Mouse (Mus musculus) embryonic facial prominence, embryonic 13.5 days (tissue): ENCODE measurements around the gene Cdca7. TPM values are rescaled to one million over a fixed set of nuclear protein-coding genes. Genes with fewer than 3 reads are reported as not detected.
A peak's percentile ranks its signal among the peaks of the same experiment; 100 is the strongest.

Experiments used
- ATAC-seq: fragments of 200-750 bp; cut with Nextera tagmentation; 2 replicates; pipeline ENCODE4 v1.8.0; 2017; ENCODE audit warnings: low read depth; ENCODE audit not compliant: insufficient number of reproducible peaks, insufficient read depth, low FRiP score, low TSS enrichment
- H3K27ac ChIP-seq: fragments of 300-500 bp; sonication (generic); 2 replicates; pipeline ENCODE4 v1.5.1; 2015; ENCODE audit warnings: moderate library complexity, mild to moderate bottlenecking, inconsistent platforms
- H3K27me3 ChIP-seq: fragments of 300-500 bp; sonication (generic); 2 replicates; pipeline ENCODE4 v1.6.1; 2015; ENCODE audit warnings: mild to moderate bottlenecking, inconsistent platforms
- H3K36me3 ChIP-seq: fragments of 300-500 bp; sonication (generic); 2 replicates; pipeline ENCODE4 v1.6.1; 2015; ENCODE audit warnings: mild to moderate bottlenecking, inconsistent platforms
- H3K4me1 ChIP-seq: fragments of 300-500 bp; sonication (generic); 2 replicates; pipeline ENCODE4 v1.6.1; 2015; ENCODE audit warnings: inconsistent platforms
- H3K4me2 ChIP-seq: fragments of 300-500 bp; sonication (generic); 2 replicates; pipeline ENCODE4 v1.6.1; 2015; ENCODE audit warnings: moderate library complexity, mild to moderate bottlenecking, inconsistent platforms
- H3K4me3 ChIP-seq: fragments of 300-500 bp; sonication (generic); 2 replicates; pipeline ENCODE4 v1.5.1; 2015; ENCODE audit warnings: mild to moderate bottlenecking, inconsistent platforms
- H3K9ac ChIP-seq: fragments of 300-500 bp; sonication (generic); 2 replicates; pipeline ENCODE4 v1.6.1; 2015; ENCODE audit warnings: mild to moderate bottlenecking, inconsistent platforms
- H3K9me3 ChIP-seq: fragments of 300-500 bp; sonication (generic); 2 replicates; pipeline ENCODE4 v1.6.1; 2016; ENCODE audit warnings: inconsistent platforms
- WGBS: fragments of 180-500 bp; shearing (Covaris S2); methylation state at CpG from one replicate; pipeline ENCODE4 v1.1.7; 2015; ENCODE audit warnings: mixed read lengths; 5-methylcytosine and 5-hydroxymethylcytosine counted together
- polyA plus RNA-seq: library from polyadenylated mRNA; unstranded; fragments of >200 nt; fragmentation: Nextera tagmentation; extraction: Ambion mirVana; gene quantifications from 2 replicates; pipeline ENCODE4 v1.2.1, GENCODE M21; 2015

Cdca7 gene
- polyA plus RNA-seq, 1 experiment from 2014 or later, result 159 TPM

DNA sequence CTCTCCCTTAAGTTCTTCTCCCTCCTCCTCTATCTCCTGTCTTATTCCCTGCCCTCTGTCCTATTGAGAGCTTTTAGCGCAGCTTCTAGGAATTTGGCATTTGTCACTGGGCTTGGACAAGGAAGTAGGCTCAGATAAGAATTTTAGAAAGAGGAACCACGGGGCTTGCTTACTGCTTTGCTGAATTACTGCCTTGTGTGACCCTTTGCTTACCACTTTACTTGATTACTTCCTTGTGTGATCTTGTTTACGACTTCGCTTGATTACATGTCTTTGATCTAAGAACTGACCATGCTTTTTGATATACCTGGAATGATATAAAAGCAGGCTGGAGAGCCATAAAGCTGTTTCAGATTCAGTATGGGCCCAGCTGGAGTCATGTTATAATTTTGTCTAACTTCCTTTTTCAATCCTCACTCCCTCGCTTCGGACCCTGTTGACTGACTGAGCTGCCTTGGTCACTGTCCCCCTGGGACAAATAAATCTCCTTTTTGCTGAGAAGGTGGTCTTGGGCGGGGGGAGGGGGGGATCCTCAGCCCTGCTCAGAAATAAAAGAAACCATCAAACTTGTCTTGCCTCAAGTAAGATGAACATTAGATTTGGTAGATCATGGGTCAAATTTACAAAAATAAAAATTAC, 11.5 kb upstream of the Cdca7 start:
- H3K27me3 ChIP-seq, result no peaks in the 10 kb centered on the region
- no peak overlapping the region for H3K9ac ChIP-seq
- H3K4me2 ChIP-seq, result no peak overlapping the region
- H3K9me3 ChIP-seq, result 0 out of 2 replicates have a peak, but pooled peaks cover 4% of the 10 kb centered on the region
- H3K4me3 ChIP-seq, result no peak overlapping the region
- H3K4me1 ChIP-seq, result no peaks in the 10 kb centered on the region
- no peak overlapping the region for H3K27ac ChIP-seq
- H3K36me3 ChIP-seq, result no peaks in the 10 kb centered on the region
- no peak for ATAC-seq
- WGBS, result 44% methylated on average over 7 of the region's 7 CpGs

DNA sequence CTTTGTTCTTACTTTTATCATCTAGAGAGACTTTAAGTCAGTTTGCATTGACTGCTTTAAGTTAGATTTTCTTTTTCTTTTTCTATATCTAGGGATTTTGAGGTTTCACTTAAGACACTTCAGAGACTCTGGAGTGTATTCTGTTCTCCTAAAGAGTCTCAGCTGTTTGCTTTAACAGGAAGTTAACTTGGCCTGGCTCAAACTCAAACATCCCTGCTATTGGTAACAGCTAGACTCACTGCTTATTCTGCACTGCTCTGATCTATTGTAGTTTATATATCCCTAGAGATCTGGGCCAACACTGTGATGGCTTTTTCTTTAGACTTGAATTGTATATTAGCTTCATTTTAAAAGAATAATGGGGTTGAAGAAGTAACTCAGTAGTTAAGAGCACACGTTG, 8.4 kb upstream of the Cdca7 start:
- H3K27me3 ChIP-seq, result no peaks in the 10 kb centered on the region
- H3K4me2 ChIP-seq, result no peak overlapping the region
- no peak overlapping the region for H3K27ac ChIP-seq
- no peaks in the 10 kb centered on the region for H3K36me3 ChIP-seq
- WGBS, result 81% methylated on average over 1 of the region's 1 CpGs
- no peak overlapping the region for H3K4me3 ChIP-seq
- no peak for ATAC-seq
- H3K4me1 ChIP-seq, result peaks cover 8% of the 10 kb centered on the region; the same call in 1 of the 2 replicates
- 0 out of 2 replicates have a peak, but pooled peaks cover 4% of the 10 kb centered on the region for H3K9me3 ChIP-seq
- no peak overlapping the region for H3K9ac ChIP-seq

DNA sequence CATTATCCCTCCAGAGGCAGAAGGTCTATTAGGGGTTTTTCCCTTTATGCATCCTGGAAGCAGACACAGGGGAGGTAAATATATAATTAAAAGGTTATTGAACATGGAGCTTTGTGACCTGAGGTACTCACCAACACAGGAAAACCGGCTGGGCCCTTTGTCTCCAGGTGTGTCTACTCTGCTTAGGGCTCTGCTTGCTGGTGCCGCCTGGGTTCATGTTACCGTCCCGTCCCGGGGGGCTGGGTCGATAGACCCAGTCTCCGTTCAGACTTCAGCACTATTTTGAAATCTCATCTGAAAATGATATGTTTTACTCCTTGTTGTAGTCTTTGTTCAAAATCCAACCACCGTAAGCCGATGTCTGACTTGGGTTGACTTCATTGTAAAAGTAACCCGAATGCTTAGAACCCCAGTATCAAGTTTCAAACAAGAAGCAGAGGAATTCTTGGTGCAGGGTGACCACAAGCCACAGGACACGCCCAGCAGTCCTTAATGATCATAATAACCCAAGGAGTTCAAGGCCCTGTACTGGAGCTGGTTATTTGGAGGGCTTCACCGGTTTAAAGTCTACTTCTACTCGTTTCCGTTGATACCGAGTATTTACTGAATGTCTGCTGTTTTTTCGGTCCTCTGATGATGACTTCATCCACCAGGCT, 4.4 kb upstream of the Cdca7 start:
- 0 out of 2 replicates have a peak, but pooled peaks cover 5% of the 10 kb centered on the region for H3K27me3 ChIP-seq
- peak overlapping the region; percentile 39; the same call in 1 of the 2 replicates for H3K27ac ChIP-seq
- 0 out of 2 replicates have a peak, but pooled peaks cover 4% of the 10 kb centered on the region for H3K9me3 ChIP-seq
- H3K36me3 ChIP-seq, result no peaks in the 10 kb centered on the region
- 23% methylated on average over 16 of the region's 16 CpGs for WGBS
- peak overlapping the region; percentile 14; the same call in 1 of the 2 replicates for H3K4me2 ChIP-seq
- no peak overlapping the region for H3K4me3 ChIP-seq
- ATAC-seq, result no peak
- no peak overlapping the region for H3K9ac ChIP-seq
- H3K4me1 ChIP-seq, result peaks cover 14% of the 10 kb centered on the region; the same call in 1 of the 2 replicates

DNA sequence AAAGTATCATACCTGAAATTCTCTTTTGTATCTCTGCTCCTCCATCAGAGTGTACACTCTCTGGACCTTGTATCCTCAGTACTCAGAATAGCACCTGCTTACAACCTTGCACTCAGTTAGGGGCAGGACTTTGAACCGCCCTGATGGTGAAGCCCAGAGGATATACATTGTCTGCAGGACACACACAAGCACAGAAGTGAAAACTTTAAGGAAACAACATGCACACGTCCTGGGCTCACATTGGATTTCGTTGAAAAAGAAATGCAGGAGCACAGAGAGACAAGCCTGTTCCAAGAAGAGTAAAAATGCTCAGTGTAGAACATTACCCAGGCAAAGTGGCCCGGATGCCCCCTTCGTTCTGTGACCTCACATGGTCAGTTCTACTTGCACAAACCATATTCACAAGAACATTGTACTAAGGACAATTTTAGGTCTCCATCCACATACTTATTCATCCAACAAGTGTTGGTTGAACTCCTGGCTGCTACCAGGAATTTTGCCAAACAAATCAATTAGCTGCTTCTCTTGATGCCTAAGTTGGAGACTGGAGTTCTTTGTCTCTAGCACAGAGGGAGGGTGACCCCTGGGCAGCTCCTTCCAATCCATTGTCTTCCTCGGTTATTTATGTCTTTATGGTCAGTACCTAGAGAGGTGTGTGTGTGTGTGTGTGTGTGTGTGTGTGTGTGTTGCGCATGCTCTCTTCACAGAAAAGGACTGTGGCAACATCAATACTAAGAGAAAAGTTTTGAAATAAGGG, 1.2 kb upstream of the Cdca7 start:
- Histone ChIP-seq H3K36me3 (peaks cover 3% of the 10 kb centered on the region; the same call in 1 of the 2 replicates), H3K4me2 (peak overlapping the region; percentile 76), H3K27ac (no peak overlapping the region), H3K9me3 (no peaks in the 10 kb centered on the region), H3K4me3 (no peak overlapping the region), H3K4me1 (peaks cover 36% of the 10 kb centered on the region), H3K9ac (no peak overlapping the region), H3K27me3 (0 out of 2 replicates have a peak, but pooled peaks cover 5% of the 10 kb centered on the region)
- 37% methylated on average over 7 of the region's 7 CpGs for WGBS
- ATAC-seq, result no peak

DNA sequence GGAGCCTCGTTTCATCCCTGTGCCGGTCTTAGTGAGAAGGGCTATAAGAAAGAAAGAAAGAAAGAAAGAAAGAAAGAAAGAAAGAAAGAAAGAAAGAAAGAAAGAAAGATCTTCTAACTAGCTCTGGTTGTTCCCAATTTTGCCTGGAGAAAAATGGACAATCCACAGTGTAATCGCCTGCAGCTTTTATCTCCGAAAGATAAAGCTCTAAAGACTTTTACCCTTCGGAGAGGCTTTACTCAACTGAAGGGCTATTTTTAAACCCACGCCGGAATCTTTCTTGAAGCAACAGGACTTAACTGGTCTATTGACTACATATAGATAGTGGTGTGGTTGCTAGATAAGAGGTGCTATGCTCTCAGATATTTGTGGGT, 549 bp upstream of the Cdca7 start:
- Histone ChIP-seq H3K36me3 (peaks cover 10% of the 10 kb centered on the region), H3K9me3 (no peaks in the 10 kb centered on the region), H3K4me1 (peaks cover 40% of the 10 kb centered on the region), H3K27ac (peak overlapping the region; percentile 93), H3K27me3 (0 out of 2 replicates have a peak, but pooled peaks cover 5% of the 10 kb centered on the region), H3K4me2 (peak overlapping the region; percentile 76), H3K4me3 (peak overlapping the region; percentile 85), H3K9ac (peak overlapping the region; percentile 84)
- 1% methylated on average over 7 of the region's 7 CpGs for WGBS
- ATAC-seq, result no peak

DNA sequence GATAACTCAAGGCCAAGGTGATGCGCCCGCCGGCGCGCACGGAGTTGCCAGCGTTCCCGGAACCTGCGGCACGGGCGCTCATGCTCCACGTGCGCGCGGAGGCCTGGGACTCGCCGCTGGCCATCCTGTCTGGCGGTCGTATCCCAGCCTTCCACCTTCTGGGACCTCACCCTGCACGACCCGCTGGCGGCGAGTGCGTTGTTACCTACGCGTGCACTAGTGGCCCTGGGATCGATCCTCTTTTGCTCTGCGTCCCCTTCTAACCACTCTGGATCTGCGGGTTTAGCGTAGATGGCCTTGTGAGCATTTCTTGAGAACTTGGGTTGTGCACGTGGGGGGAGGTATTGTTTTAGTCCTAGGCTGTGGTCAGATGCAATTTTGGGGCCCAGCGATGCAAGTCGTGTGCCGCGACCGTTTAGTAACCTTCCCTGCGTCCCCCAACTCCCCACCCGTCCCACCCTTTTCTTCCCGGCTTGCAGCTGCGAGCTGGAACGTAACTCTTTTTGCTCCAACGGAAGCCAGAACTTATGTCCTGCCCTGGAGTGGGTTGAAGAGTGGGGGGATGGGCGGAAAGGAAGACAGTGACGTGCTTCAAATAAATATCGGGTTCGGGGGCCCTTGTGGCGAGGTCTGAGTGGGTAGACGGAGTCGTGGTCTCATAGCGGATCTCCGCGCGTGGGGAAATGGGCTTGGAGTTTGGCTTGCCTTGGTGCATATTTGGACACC, 690 bp downstream of the Cdca7 start:
- H3K9me3 ChIP-seq, result no peaks in the 10 kb centered on the region
- H3K4me2 ChIP-seq, result peak overlapping the region; percentile 76
- peak overlapping the region; percentile 84 for H3K9ac ChIP-seq
- ATAC-seq, result peak; percentile 65
- peaks cover 35% of the 10 kb centered on the region for H3K4me1 ChIP-seq
- H3K36me3 ChIP-seq, result peaks cover 19% of the 10 kb centered on the region
- peak overlapping the region; percentile 93 for H3K27ac ChIP-seq
- under 1% methylated on average over 53 of the region's 53 CpGs for WGBS
- H3K27me3 ChIP-seq, result 0 out of 2 replicates have a peak, but pooled peaks cover 5% of the 10 kb centered on the region
- peak overlapping the region; percentile 85 for H3K4me3 ChIP-seq

DNA sequence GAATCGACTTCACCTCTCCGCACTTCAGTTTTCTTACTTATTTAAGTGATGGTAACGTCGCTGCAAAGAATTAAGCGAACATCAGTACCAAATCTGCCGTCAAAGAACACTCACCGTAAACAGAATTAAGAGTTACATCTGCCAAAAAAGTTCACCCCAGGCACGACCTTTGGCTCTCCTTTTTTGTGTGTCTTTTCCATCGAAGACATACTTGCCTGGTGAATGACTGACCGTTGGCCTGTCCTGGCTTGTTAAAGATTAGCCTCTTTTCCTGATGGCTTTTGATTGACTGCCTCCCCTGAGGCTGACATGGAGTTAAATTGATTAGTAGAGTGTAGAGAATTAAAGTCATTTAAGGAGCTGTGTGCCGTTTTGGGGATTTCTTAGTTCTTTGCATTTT, 1.3 kb downstream of the Cdca7 start:
- 2% methylated on average over 11 of the region's 11 CpGs for WGBS
- Histone ChIP-seq H3K27ac (peak overlapping the region; percentile 93; the same call in 1 of the 2 replicates), H3K9ac (peak overlapping the region; percentile 84), H3K9me3 (no peaks in the 10 kb centered on the region), H3K4me2 (peak overlapping the region; percentile 76), H3K27me3 (0 out of 2 replicates have a peak, but pooled peaks cover 5% of the 10 kb centered on the region), H3K4me3 (peak overlapping the region; percentile 85), H3K4me1 (peaks cover 32% of the 10 kb centered on the region), H3K36me3 (peaks cover 25% of the 10 kb centered on the region)
- ATAC-seq, result no peak

DNA sequence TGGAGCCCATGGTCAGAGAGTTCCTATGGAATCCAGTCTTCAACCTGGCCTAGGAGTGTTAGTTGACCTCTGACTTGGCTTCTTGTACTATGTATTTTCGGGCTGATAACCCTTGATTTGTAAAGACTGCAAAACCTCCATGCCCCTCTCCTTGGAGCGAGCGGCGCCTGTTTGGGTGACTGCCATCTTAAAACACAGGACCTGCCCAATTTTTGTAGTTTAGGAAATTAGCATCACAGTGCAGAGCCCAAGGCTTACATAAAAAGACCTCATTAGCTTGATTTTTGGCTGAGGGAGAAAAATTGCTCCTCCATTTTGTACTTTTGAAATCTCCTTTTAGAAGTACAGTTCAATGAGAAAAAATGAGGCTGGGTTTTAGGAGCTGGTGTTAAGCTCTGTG, 2.2 kb downstream of the Cdca7 start:
- H3K9me3 ChIP-seq, result no peaks in the 10 kb centered on the region
- H3K27ac ChIP-seq, result no peak overlapping the region; the same call in 1 of the 2 replicates
- peak overlapping the region; percentile 85 for H3K4me3 ChIP-seq
- WGBS, result 88% methylated on average over 4 of the region's 4 CpGs
- peak overlapping the region; percentile 76 for H3K4me2 ChIP-seq
- 0 out of 2 replicates have a peak, but pooled peaks cover 5% of the 10 kb centered on the region for H3K27me3 ChIP-seq
- H3K9ac ChIP-seq, result no peak overlapping the region
- peaks cover 35% of the 10 kb centered on the region for H3K36me3 ChIP-seq
- no peak for ATAC-seq
- H3K4me1 ChIP-seq, result peaks cover 32% of the 10 kb centered on the region

DNA sequence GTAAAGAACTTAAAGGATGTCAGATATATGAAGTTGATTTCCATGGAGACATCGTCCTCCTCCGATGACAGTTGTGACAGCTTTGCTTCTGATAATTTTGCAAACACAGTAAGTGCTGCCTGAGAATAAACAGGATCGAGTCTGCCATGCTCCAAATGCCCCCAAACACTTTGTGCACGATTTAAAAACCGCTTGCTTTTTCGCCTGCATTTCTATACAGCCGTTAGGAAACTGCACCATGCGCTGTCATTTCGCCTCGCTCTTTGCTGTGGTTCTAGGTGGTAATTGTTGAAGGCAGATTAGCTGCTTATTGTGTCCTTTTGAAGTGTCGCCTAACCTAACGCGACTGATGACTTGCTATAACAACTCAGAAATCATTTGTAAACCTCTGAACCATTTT, 3.0 kb downstream of the Cdca7 start:
- H3K9me3 ChIP-seq, result no peaks in the 10 kb centered on the region
- 0 out of 2 replicates have a peak, but pooled peaks cover 2% of the 10 kb centered on the region for H3K27me3 ChIP-seq
- 76% methylated on average over 13 of the region's 13 CpGs for WGBS
- peaks cover 32% of the 10 kb centered on the region for H3K4me1 ChIP-seq
- no peak overlapping the region for H3K27ac ChIP-seq
- peak overlapping the region; percentile 76 for H3K4me2 ChIP-seq
- no peak overlapping the region for H3K9ac ChIP-seq
- no peak overlapping the region; the same call in 1 of the 2 replicates for H3K4me3 ChIP-seq
- no peak for ATAC-seq
- peaks cover 42% of the 10 kb centered on the region for H3K36me3 ChIP-seq

DNA sequence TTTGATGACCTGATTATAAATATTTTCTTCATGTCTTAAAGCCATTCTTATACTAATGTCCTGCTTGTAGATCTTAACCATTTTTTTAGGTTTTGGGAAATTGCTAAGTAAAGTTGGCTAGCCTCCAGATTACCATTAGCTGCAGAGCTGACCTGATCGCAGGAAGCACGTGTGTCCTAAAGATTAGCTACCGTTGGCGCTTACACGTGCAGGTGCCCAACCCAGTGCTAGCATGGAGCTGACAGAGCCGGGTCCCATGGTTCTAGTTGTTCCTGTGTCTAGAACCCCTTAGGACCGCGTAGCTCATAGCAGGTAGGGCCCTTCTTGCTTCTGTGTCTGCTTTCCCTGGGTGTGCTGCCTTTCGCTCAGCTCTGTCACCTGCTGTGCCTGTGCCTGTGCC, 3.9 kb downstream of the Cdca7 start:
- Histone ChIP-seq H3K9me3 (no peaks in the 10 kb centered on the region), H3K27me3 (no peaks in the 10 kb centered on the region), H3K4me1 (peaks cover 30% of the 10 kb centered on the region), H3K36me3 (peaks cover 51% of the 10 kb centered on the region), H3K4me3 (no peak overlapping the region), H3K4me2 (no peak overlapping the region), H3K9ac (no peak overlapping the region), H3K27ac (no peak overlapping the region)
- no peak for ATAC-seq
- WGBS, result 92% methylated on average over 9 of the region's 9 CpGs

DNA sequence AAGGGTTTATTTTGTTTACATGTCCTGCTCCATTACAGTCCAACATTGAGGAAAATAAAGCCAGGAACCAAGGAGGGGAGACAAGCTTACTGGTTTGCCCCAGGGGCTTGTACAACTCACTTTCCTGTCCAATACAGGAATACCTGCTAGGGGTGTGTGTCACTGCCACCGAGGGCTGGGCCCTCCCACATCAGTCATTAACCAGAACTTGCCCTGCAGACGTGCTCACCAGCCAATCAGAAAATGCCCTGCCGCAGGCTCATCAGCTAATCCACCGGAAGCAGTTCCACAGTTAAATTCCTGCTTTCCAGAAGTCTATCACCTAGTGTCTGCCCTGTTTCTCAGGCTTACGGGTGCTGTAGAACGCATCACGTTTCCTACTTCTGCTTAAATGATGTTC, 15.7 kb downstream of the Cdca7 start:
- Histone ChIP-seq H3K27ac (no peak overlapping the region), H3K4me2 (no peak overlapping the region), H3K9ac (no peak overlapping the region), H3K36me3 (peaks cover 9% of the 10 kb centered on the region; the same call in 1 of the 2 replicates), H3K27me3 (no peaks in the 10 kb centered on the region), H3K4me3 (no peak overlapping the region), H3K9me3 (no peaks in the 10 kb centered on the region), H3K4me1 (peaks cover 6% of the 10 kb centered on the region)
- WGBS, result 37% methylated on average over 7 of the region's 7 CpGs
- ATAC-seq, result no peak
